Mouse (Mus musculus): ENCODE measurements around the gene Spatc1l.

Spatc1l gene

GRCm38 (mm10) chr10:76590197-76590596 is 28.1 kb downstream of the Spatc1l start:
- no peak for DNase-seq (ENCODE audit: extremely low read depth, low read depth, low spot score)

GRCm38 (mm10) chr10:76596338-76596737 is 34.3 kb downstream of the Spatc1l start:
- DNase-seq (ENCODE audit: extremely low read depth, low read depth, low spot score), result no peak

DNA sequence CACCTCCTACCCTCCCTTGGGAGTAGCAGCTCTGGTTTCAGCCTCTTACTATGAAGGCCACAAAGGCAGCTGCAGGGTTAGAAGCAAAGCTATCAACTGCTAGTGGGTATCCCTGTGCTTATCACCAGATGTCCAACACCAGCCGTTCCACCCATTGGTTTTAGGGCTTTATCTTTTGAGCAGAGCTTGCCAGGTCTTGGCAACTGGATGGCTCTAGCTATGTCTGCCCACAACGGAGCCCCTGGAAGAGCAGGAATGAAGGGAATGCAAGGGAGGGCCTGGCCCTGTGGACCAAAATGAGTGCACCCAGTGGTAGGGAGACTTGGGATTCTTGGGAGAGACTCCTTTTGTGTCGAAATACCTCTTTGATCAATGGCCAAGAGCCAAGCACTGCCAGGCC is 40.6 kb downstream of the Spatc1l start:
- DNase-seq (ENCODE audit: extremely low read depth, low read depth, low spot score), result no peak

DNA sequence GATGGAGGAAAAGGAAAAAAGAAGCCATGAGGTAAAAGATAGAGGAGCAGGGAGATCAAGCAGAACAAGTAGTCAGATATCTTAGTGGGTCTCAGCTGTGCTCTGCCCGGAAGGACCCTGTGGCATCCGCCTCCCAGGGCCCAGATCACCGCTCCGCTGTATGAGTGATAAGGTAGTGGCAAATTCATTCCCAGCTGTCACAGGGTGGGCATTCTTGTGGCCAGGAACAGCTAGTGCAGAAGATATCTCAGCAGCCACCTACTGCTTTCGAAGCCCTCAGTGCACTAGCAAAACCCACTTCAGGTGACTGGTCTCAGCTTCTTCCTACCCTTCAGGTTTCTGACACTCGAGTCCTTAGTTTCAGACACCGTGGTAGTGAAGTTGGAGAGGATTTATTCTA is 50.4 kb downstream of the Spatc1l start:
- no peak for DNase-seq (ENCODE audit: extremely low read depth, low read depth, low spot score)

All from fat pad, adult 2 months (tissue).